Mouse (Mus musculus): ENCODE data around the gene Pum1.

- TF ChIP-seq POLR2A (IDR thresholded peaks at IDR 0.05; ENCODE audit: insufficient read length, low read depth): no peak
- TF ChIP-seq E2F4 (IDR thresholded peaks at IDR 0.05; ENCODE audit: insufficient read depth): no peak
- no peak for TF ChIP-seq USF1 (IDR thresholded peaks at IDR 0.05; ENCODE audit: low read depth)
These were observed 152.7 kb downstream of the Pum1 start for GRCm38 (mm10) chr4:130815860-130816259.
